Mouse (Mus musculus): ENCODE measurements around the gene Vrk2. TPM values are rescaled to one million over a fixed set of nuclear protein-coding genes. Genes with fewer than 3 reads are reported as not detected.

Gene Vrk2
- polyA plus RNA-seq, 1 experiment, result 4.8 TPM

- H3ac ChIP-seq (ENCODE audit: control insufficient read depth, insufficient read length), result no peak overlapping the region
- H3K4me2 ChIP-seq (ENCODE audit: low read depth), result no peak overlapping the region
- TF ChIP-seq POLR2AphosphoS2 (IDR thresholded peaks at IDR 0.05; ENCODE audit: insufficient read length, low read depth) (no peak), E2F4 (IDR thresholded peaks at IDR 0.05; ENCODE audit: insufficient read depth) (no peak), TCF3 (IDR thresholded peaks at IDR 0.05; ENCODE audit: insufficient read length, low read depth) (no peak), MYOD1 (IDR thresholded peaks at IDR 0.05; ENCODE audit: control insufficient read depth in 1 of 3, insufficient read length in 2 of 3, low read depth in 2 of 3) (no peak), USF1 (IDR thresholded peaks at IDR 0.05; ENCODE audit: low read depth) (no peak), SRF (IDR thresholded peaks at IDR 0.05; ENCODE audit: control insufficient read depth, insufficient read length, low read depth) (no peak), TCF12 (IDR thresholded peaks at IDR 0.05; ENCODE audit: insufficient read depth, poor library complexity, severe bottlenecking) (no peak), POLR2A (IDR thresholded peaks at IDR 0.05; ENCODE audit: insufficient read length, low read depth) (no peak), MAX (IDR thresholded peaks at IDR 0.05; ENCODE audit: low read depth) (no peak), CEBPB (IDR thresholded peaks at IDR 0.05; ENCODE audit: insufficient read depth, poor library complexity, severe bottlenecking) (no peak), MYOG (IDR thresholded peaks at IDR 0.05; ENCODE audit: control insufficient read depth in 1 of 3, insufficient read depth in 1 of 3, insufficient read length in 2 of 3, low read depth in 2 of 3) (no peak), REST (IDR thresholded peaks at IDR 0.05; ENCODE audit: insufficient read depth, insufficient read length) (no peak)
- H3K4me3 ChIP-seq, result no peak overlapping the region
- H3K36me3 ChIP-seq (ENCODE audit: control insufficient read depth, insufficient read depth), result no peaks in the 10 kb centered on the region
- no peaks in the 10 kb centered on the region for H3K79me2 ChIP-seq (ENCODE audit: control insufficient read depth, insufficient read depth)
- H3K27me3 ChIP-seq (ENCODE audit: control insufficient read depth, insufficient read depth, insufficient read length), result no peaks in the 10 kb centered on the region
Observed at GRCm38 (mm10) chr11:26421472-26421871, 172.3 kb downstream of the Vrk2 start.

Other genes with a start within 250 kb of the Vrk2 start
- 9.8 TPM for gene Fancl, start 207.9 kb downstream of the Vrk2 start, polyA plus RNA-seq (2012; fragmentation: generic; extraction: Trizol)
- not detected for gene Gm6899, start 758 bp downstream of the Vrk2 start, polyA plus RNA-seq (2012; fragmentation: generic; extraction: Trizol)

Data from myocyte (in vitro differentiated cells).